Mouse (Mus musculus) T-helper 2 cell (primary cell): Measurements from ENCODE around the gene 1700061G19Rik.

Experiments used
- in situ Hi-C: fragments of 300-600 bp; cut with MboI, MseI; formaldehyde crosslinking; loops from one replicate; pipeline ENCODE4 v1.15.1; 2025; ENCODE audit warnings: high pct_unique_total_duplicates

1700061G19Rik gene

DNA sequence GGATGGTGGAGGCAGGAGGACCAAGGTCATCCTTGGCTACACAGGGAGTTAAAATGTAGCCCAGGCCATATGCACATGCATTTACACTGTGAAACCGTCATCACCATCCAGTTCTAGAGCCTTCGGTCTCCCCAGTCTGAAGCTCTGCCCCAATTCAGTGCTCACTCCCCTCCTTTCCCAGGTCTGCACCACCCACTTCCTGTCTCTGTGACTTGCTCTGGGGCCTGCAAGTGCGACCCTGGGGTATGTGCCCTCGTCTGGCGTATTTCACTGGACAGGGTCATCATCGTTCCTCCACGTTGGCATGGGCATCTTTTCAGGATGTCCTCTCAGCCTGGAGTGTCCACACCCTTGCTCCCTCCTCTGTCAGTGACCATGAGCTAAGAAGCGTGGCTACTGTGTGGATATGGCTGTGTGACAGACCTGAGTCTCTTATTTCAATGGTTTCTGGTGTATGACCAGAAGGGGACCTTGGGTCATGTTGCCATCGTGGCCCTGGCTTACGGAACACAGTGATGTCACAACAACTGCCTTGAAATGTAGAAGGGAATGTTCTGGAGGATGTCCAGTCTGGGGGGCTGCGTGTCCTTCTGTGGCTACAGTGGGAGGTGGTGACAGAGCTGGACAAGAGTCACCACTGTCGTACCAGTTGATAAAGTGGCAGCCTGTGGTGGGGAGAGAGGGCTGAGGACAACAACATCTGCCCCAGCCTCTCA, at the start of gene 1700061G19Rik:
Gene 1700061G19Rik, plus strand, starts transcription at position 542 of the 716 bp plus-strand sequence.
- in situ Hi-C loops: loop anchor here (5.0 kb wide), 1 partner anchor 68 kb away; no protein-coding TSS in a partner anchor

DNA sequence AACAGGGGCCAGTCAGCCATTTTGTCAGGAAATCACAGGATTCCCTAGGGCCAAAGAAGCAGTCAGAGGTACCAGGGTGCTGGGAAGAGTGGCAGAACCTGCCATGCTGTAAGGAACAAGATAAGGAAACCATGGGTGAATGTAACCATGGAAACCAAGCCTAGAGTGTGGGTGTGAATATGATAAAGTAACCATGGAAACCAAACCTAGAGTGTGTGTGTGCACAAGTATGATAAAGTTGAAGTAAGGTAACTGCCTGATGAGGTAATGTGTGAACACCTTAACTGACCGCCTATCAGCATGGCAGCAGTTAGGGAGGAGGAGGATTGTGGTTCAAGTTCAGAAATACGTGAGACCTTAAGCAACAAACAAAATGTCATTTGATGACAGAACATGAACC, 48.6 kb upstream of the 1700061G19Rik start:
- in situ Hi-C loops: no loop called here

DNA sequence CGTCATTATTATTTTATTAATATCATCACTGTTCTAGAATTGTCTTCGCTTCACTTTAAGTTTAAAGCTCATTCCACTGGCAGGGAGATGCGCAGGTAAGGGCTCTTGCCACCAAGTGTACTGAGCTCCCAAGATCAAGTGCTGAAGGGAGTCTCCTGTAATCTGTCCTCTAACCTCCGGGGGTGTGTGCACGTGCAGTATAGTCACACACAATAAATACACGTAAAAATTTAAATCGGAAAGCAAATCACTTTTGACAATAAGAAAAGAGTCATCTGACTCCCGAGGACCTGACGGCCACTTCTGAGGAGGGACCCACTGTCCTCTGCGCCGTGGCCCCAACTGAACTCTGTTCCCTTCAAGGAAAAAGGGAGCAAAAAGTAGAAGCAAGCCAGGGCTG, 46.1 kb upstream of the 1700061G19Rik start:
- in situ Hi-C loops: no loop called here

DNA sequence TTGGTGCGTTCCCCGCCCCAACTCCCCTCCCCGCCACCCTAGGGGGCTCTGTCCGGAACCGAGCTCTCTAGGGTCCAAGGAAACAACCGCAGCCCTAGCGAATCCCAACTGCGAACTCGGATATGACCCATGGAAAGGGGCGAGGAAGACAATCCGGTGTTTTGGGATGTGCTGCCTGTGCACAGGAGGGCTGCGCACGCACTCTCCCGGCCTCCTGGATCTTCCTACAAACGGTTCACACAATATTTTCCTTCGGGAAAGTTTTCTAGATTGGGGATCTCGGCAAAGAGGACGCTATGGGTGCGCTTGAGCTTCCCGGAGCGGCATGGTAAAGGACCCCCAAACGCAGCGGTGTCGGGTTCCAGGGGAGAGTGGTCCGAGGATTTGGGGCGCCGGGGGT, 45.5 kb upstream of the 1700061G19Rik start:
- in situ Hi-C loops: no loop called here

DNA sequence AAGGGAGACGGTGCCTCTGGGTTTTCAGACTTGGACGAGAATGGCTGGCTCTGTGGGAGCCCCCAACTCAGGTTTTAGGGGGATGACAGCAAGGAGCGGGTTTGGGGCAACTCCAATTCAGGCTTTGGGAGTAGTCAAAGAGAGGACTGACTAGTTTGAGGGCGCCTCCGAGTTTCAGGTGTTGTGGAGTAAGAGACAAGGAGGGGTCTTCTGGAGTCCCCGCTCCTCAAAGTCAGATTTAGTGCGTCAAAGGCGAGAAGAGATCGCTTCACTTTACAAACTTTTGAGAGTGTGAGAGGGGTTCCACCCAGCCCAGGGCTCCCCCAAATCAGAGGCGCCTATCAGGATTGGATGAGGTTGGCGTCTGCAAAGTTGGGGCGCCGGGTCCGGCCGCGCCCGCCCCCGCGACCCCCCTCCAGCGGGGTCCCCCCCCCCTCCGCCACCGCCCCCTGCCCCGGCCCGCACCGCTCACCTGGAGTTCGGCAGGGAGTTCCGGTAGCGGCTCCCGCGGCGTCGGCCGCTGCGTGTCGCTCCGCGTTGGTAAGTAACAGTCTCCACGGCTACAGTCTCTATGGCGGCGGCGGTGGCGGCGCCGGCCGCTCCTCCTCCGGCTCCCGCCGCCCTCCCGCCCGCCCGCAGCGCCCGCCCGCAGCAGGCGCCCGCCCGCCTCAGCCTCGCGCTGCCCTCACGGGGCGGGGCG, 44.7 kb upstream of the 1700061G19Rik start, which contains the start of gene Rfx2:
Gene Rfx2, minus strand, starts transcription at position 603 of the 700 bp plus-strand sequence.
- in situ Hi-C loops: no loop called here

DNA sequence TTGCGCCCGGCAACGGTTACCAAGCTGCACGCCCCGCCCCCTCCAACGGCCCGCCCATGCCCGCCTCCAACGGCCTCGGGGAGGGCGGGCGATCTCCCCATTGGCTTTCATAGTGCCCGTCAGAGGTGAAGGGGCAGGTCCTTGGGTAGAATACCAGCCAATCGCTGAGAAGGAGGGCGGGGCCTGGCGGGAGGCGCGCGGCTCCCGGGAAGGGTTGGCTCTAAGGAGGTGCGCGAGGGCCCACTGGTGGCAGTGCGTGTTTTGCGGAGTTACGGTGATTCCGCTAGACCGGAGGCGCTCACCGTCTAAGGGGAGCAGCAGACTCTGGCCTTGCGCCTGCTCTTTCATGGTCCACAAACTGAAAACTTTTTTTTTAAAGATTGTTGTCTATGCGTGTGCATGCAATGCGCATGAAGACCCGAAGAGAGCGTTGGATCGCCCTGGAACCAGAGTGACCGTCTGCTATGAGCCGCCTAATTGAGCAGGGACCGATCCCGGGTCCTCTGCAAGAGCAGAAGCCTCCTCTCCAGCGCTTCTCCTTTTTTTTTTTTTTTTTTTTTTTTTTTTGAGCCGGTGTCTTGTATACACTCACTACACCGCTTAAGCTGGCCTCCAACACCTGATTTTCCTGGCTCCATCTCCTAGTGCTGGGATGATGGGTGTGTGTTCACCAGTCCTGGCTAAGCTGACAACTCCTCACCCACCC, 44.0 kb upstream of the 1700061G19Rik start:
- in situ Hi-C loops: no loop called here

DNA sequence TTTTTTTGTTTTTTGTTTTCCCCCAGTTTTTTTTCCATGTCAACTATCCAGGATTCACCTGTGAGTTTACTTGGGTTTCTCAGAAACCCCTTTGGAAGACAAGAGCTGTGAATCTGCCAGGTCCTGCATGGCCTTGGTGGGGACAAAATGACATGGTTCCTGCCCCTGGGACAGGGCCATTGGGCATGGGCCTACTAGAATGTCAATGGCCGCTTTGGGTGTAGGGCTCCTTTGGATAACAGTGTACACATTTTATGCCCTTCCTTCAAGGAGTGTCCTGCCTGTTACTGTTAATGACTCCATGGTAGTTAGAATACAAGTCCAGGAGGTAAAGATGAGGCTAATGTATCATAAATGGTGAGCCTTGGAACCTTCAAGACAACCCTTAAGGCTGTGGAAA, 42.4 kb upstream of the 1700061G19Rik start:
- in situ Hi-C loops: no loop called here

DNA sequence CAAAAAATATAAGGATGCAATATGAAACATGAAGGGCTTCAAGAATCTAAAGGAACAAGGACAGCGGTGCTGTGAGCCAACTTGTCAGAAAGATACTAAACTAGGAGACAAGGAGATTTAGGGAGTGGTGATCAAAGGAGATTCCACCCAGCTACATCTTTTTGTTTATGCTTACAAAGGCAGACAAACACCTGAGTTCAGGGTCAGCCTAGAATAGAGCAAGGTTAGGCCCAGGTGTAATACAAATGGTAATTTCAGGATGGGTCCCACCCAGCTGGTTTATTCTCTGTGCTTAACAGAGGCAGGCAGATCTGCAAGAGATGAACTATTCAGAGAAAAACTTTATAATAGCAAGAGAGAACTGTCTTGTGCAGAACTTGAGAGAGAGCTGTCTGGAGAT, 41.9 kb upstream of the 1700061G19Rik start:
- in situ Hi-C loops: no loop called here

DNA sequence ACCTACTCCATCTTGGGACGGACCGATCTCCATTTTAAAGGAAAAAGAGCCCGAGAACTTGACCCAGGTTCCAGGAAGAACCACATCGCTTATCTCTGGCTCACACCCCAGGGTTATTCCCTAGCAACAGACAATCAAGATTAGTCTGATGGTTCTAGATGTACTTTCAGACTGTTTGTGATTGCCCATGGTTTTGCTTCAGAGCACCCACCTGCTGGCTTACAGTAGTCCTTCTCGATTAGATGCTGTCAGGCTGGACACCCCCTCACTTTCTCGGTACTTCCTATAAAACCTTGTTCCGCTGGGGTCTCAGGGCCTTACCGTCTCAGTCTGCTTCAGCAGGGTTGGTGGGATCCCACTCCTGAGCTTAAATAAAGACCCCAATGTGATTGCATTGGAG, 38.9 kb upstream of the 1700061G19Rik start:
- in situ Hi-C loops: loop anchor here (5.0 kb wide), 1 partner anchor 86 kb away; no protein-coding TSS in a partner anchor

DNA sequence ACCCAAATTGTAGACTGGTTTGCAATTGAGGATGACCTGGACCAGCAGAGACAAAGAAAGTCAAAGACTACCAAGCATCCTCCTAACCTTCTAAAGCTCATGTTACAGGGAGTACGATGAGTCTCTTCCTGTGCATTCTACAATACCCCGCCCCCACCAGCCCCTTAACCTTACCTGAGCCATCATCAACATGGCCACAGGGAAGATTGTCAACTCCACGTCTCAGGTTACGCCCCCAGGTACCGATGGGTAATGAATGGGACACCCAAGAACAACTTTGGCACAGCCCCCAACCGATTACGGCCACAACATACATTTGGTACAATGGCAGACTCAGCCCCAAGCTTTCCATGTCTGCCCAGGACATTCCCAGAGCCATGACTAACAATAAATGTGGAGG, 34.8 kb upstream of the 1700061G19Rik start:
- in situ Hi-C loops: no loop called here

DNA sequence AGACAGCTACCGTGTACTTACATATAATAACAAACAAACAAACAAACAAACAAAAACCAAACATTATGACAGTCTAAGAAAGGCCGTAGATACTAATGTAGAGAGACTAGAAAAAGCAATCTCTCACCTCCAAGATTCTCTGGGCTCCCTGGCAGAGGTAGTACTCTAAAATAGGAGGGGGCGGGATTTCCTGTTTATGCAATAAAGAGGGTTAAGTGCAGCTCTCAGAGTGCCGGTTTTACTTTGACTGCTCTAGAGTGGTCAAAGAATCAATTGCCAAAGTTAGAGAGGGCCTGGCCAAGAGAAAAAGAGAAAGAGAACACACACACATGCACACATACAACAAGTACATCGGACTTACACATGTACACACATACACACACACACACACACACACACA, 33.1 kb upstream of the 1700061G19Rik start:
- in situ Hi-C loops: no loop called here

DNA sequence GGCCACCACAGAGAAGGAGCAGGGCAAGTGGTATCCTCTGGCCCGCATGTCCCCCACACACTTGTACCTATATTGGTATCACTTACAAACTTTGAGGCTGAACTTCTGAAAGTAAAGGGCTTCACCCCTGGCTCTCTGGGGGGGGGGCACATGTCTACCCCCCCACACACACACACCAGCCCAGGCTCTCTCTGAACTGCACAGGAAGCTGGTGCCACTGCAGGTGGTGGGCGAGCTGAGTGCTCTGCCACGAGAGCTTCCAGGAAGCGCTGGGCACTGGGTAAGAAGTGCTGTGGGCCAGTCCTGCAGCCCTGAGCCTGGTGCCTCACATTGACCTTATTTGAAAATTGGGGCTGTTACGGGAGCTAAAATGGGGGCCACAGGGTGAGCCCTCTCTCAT, 31.6 kb upstream of the 1700061G19Rik start:
- in situ Hi-C loops: no loop called here

DNA sequence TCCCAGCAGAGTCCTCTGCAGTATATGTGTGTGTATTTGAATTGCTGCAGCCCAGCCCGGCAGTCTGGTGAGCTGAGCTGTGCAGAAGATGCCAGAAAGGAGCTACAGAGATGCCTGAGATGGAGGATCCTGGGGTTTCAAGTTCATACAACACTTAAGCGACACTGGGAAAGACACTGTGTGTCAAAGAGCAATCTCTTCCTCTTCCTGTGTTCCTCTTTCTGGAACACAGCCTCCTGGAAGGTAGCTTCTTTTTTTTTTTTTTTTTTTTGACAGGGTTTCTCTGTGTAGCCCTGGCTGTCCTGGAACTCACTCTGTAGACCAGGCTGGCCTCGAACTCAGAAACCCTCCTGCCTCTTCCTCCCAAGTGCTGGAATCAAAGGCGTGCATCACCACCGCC, 26.5 kb upstream of the 1700061G19Rik start:
- in situ Hi-C loops: no loop called here

DNA sequence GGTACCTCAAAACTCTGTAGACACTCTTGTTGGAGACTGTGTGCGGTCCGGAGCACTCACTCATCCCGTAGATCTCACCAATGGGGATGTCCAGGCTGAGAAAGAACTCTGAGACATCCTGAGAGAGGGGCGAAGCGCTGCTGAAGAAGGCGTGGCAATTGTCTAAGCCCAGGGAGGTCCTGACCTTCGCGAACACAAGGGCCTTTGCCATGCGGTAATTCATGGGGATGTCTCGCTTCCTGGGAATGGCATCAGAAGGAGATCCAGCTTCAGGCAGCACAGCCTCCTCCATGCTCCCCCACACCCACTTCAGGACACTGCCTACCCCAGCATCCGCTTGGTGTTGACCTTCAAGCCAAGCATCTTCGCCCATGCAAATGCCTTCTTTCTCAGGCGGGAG, 25.6 kb upstream of the 1700061G19Rik start:
- in situ Hi-C loops: no loop called here

DNA sequence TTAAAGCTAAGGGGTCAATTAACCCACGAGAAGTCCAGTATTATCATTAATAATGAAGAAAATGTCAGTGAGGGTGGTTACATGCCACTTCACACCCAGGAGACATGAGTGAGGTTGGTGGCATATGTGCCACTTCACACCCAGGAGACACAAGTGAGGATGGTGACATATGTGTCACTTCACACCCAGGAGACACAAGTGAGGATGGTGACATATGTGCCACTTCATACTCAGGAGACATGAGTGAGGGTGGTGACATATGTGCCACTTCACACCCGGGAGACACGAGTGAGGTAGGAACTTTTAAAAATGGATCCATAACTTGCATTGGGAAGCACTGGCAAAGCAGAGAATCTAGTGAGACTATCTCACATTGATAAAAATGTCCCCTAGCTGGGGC, 24.1 kb upstream of the 1700061G19Rik start:
- in situ Hi-C loops: no loop called here

DNA sequence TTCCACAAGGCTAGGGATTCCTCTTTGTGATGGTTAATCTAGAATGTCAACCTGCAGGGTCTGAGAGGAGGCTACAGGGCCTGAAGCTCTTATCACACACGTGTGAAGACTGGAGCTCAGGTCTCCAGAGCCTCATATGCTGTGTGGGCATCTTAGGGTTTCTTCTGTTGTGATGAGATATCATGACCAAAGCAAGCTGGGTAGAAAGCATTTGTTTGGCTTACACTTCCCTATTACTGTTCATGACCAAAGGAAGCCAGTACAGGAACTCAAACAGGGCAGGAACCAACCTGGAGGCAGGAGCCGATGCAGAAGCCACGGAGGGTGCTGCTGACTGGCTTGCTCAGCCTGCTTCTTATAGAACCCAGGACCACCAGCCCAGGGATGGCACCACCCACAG, 19.9 kb upstream of the 1700061G19Rik start:
- in situ Hi-C loops: no loop called here

DNA sequence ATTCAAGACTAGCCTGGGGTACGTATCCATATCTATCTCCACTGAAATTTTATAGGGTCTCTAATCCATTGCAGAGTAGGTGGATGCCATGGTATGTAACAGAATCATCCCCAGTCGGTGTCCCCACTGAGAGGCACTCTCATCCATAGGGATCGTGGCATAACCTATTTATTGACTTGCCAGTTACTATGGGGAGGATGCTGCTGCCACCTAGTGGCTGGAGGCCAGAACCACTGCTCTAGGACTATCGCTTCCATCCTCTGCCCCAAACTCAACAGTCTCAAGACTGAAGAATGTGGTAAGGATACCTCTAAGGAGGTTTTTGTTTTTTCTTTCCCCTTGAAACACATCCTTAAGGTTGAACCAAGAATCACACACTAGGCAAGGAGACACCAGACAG, 17.1 kb upstream of the 1700061G19Rik start:
- in situ Hi-C loops: no loop called here

DNA sequence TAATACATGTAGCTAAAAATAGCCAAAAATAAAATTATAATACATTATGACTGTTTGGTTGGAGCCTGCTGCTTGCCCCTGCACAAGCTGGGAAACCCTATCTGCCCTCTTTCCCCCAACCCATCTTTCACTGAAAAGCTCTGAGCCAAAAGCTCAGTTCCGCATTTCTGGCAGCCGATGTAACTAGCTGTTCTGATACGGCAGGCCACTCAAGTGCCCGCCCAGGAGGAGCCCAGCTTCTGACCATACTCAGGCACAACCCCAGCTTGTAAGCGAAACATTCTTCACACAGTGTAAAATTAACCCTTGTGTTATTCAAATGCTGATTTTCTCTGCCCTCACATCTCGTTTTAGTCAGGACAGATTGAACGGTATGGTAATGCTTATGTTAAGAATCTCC, 16.4 kb upstream of the 1700061G19Rik start:
- in situ Hi-C loops: no loop called here

DNA sequence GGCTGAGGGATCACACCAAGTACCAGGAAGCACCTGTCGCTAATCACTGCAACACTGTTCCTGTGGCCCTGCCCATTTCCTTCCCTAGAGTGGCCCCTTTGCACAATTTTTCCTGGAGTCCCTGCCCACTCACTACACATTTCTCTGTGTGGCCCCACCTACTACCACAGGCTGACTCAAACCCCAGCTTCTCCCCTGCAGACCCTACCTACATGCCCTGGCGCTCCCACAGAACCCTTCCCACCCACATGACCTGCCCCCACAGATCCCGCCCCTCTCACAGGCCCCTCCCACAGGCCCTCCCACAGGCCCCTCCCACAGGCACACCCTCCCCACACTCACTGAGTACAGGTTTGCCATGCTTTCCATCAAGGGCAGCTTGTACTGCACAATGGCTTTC, 14.1 kb upstream of the 1700061G19Rik start:
- in situ Hi-C loops: no loop called here

DNA sequence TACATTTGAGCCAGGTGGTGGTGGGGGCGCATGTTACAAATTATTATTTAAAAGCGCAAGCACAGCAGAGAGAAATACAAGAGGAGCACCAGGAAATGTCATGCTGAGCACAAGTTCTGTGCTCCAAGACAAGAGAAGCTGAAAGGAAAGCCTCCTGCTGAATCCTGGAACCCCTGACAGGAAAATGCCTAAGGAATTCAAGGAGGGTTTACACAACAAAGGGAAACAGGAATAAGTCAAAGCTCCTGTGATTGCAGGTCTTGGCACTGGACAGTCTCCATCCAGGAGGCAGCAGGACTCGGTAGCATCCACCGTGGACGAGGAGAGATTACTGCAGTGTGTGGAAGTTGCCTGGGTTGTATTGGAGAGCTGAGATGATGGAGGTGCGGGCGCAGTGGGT, 9.2 kb upstream of the 1700061G19Rik start:
- in situ Hi-C loops: no loop called here

DNA sequence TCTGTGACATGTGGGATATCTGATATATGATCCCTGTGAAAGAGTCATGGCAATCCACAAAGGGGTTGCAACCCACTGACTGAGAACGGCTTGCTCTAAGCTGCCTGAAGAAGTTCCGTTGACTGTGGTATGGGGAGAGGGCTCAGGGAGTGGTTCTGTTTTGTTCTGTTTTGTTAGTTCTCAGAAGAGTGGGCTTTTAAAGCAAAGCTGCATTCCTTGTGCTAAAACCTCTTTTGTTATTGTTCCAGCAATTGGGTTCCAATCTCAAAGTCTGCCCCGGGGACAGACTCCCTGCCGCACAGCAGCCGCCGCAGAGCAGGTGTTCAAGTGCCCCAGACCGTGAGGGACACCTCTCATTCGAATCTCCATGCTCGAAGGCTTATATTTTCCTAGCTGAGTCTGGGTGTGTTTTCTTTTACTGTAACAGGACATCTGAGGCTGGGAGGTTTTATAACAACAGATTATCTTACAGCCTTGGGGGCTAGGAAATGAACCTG, 5.7 kb upstream of the 1700061G19Rik start:
- in situ Hi-C loops: no loop called here

DNA sequence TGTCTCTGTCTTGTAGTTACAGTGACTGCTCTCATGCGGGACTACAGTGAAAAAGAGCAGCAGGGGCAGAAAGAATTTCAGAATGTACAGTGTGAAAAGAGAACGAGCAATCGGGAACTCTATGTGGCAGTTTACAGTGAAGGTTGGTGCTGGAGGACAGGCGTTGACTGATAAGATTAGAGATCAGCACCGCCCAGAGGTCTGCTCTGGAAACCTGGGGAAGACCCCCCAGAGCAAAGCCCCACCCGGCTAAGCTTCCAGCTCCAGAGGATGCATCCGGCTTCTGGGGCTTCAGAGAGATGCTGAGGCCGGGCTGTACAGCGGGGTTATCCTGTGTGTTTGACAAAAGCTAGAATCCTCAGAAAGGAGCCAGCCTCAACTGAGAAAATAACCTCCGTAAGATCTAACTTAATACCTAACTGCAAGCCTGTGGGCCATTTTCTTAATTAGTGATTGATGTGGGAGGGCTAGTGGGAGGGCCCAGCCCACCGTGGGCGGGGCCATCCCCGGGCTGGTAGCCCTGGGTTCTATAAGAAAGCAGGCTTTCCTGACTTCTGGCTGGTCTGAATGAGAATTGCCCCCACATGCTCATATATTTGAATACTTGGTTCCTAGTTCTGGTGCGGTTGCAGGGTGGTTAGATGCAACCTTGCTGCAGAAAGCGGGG, 4.9 kb upstream of the 1700061G19Rik start:
- in situ Hi-C loops: no loop called here
